Mouse (Mus musculus) Patski (cell line): ENCODE results near the gene Setmar. TPM values are rescaled to one million over a fixed set of nuclear protein-coding genes. Genes with fewer than 3 reads are reported as not detected.

Experiments
- ATAC-seq: fragments of 100-300 bp; one replicate; pipeline ENCODE4 v1.8.0; 2021
- CTCF ChIA-PET: fragments of 350-600 bp; sonication (Branson Sonifier 250); formaldehyde crosslinking; loops from one replicate; lab custom pipeline; 2022; ENCODE audit warnings: inconsistent platforms; lab: Charles Lee
- POLR2A ChIA-PET: fragments of 350-600 bp; sonication (Branson Sonifier 250); formaldehyde crosslinking; loops from one replicate; lab custom pipeline; 2022; ENCODE audit warnings: antibody characterized with exemption, inconsistent platforms; lab: Charles Lee
- DNase-seq: peaks from one replicate; pipeline ENCODE4 v3.0.0-alpha.2; 2011; ENCODE audit warnings: low read depth, low spot score
- H3K27me3 ChIP-seq: fragments of 371-371 bp; one replicate; pipeline ENCODE4 v1.5.1; 2021
- CTCF ChIP-seq: fragments of 100-300 bp; IDR thresholded peaks from one replicate; pipeline ENCODE4 v1.5.1; 2021
- in situ Hi-C: fragments of 300-500 bp; cut with MboI; formaldehyde crosslinking; loops from 3 replicates; pipeline ENCODE4 v1.11.1; 2018; ENCODE audit warnings: low pct_unique_long_range_greater_than_20kb, mixed read lengths
- polyA plus RNA-seq: library from polyadenylated mRNA; unstranded; gene quantifications from one replicate; pipeline ENCODE4 v1.2.3, GENCODE M21; 2021

Setmar gene
- polyA plus RNA-seq, 1 experiment from 2014 or later: 6.1 TPM

DNA sequence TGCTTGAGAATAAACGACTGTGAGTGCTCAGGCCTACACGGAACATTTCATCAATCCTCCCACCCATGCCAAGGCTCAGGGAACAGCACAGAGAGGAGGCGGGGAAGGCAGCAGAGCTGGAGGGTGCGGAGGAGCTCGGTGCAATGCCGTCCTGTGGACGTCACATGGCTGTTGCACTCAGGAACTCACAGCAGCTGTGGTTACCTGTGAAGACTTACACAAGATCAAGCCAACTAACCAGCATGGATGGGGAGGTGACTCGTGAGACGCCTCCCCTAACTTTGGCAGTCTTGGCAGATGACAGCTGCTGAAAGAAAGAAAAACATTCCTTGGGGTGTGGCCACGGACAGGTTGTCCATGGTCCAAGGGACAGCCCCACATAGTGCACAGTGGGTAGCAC, 9.8 kb downstream of the Setmar start:
- ATAC-seq (no peak), DNase-seq (no peak)
- no peak for TF ChIP-seq CTCF
- ChIA-PET CTCF (interaction anchor here (0.9 to 1.5 kb wide), 4 partner anchors 9 to 698 kb away, joined by 3 read pairs; no protein-coding TSS in a partner anchor), POLR2A (interaction anchor here (0.6 kb wide), 1 partner anchor 16 kb away, joined by 3 read pairs; no protein-coding TSS in a partner anchor)
- no peaks in the 10 kb centered on the region for H3K27me3 ChIP-seq
- in situ Hi-C loops: loop anchor here (10.0 kb wide), 1 partner anchor 660 kb away; no protein-coding TSS in a partner anchor

DNA sequence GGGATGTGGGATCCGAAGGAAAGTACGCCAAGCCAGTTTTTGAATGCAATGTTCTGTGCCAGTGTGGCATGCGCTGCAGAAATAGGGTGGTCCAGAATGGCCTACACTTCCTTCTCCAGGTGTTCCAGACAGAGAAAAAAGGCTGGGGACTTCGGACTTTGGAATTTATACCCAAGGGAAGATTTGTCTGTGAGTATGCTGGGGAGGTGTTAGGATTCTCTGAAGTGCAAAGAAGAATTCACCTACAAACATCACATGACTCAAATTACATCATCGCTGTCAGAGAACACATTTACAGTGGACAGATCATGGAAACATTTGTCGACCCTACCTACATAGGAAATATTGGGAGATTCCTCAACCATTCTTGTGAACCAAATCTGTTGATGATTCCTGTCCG, 11.0 kb downstream of the Setmar start:
- ATAC-seq (no peak), DNase-seq (no peak)
- no peaks in the 10 kb centered on the region for H3K27me3 ChIP-seq
- ChIA-PET POLR2A (no interaction called here), CTCF (no interaction called here)
- in situ Hi-C loops: loop anchor here (10.0 kb wide), 1 partner anchor 659 kb away; no protein-coding TSS in a partner anchor
- TF ChIP-seq CTCF: no peak

DNA sequence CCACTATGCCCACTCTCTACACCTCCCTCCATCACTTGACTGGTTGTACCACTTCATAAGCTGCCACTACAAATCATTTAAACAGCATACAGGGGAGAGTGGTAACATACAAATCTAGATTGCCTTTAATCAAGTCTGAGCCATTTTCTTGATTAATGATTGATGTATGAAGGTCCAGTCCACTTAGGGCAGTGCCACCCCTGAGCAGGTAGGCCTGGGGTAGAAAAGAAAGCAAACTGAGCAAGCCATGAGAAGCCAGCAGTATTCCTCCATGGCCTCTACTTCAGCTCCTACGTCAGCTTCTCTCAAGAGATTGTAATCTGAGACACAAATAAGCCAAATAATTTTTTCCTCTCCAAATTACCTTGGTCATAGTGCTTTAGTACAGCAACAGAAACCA, 26.5 kb downstream of the Setmar start:
- TF ChIP-seq CTCF: no peak
- ATAC-seq (no peak), DNase-seq (no peak)
- no peaks in the 10 kb centered on the region for H3K27me3 ChIP-seq
- ChIA-PET CTCF (interaction anchor here (1.0 to 1.4 kb wide), 3 partner anchors 10 to 319 kb away, joined by 3 to 4 read pairs (median 3); no protein-coding TSS in a partner anchor), POLR2A (interaction anchor here (1.1 kb wide), 1 partner anchor 17 kb away, joined by 3 read pairs; no protein-coding TSS in a partner anchor)
- in situ Hi-C loops: no loop called here

DNA sequence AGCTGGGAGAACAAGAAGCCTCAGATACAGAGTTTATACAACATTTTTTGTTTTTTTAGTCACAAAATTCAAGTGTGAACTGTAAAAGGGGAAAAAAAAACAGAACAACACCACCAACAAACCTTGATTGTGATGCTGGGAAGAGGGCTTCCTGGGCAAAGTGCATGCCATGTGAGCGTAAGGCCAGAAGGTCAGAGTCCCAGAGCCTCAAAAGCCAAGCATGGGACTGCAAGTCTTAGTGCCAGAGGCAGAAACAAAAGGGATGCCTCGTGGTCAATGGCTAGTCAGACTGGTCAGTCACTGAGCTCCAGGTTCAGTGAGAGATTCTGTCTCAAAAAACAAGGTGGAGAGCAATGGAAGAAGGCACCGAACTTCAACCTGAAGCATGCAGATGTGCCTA, 27.8 kb downstream of the Setmar start:
- CTCF ChIA-PET: no interaction called here
- in situ Hi-C loops: no loop called here

DNA sequence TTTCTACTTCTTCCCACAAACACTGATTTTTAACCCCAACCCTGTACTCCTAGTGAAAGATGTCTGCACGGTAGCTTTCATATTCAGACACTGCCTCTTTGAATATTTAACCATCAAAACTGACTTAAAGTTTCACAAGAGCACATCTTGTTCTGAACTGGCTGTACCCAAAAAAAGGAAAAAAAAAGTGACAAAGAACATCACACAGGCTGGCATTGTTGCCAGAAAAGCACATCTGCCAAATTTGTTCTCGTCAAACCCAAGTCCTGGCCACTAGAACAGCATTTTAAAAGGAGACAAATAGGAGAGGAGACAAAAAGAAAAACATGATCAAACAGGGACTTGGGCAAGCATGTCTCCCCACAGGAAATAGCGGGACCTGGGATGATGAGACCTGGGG, 28.6 kb downstream of the Setmar start:
- DNase-seq (no peak), ATAC-seq (no peak)
- no peaks in the 10 kb centered on the region for H3K27me3 ChIP-seq
- in situ Hi-C loops: no loop called here
- POLR2A ChIA-PET: no interaction called here
- CTCF ChIA-PET: no interaction called here
- no peak for TF ChIP-seq CTCF

More for the DNA sequence above, 27.8 kb downstream of the Setmar start:
- no peaks in the 10 kb centered on the region for H3K27me3 ChIP-seq
- ATAC-seq: no peak
- DNase-seq: no peak
- POLR2A ChIA-PET: no interaction called here
- no peak for TF ChIP-seq CTCF

DNA sequence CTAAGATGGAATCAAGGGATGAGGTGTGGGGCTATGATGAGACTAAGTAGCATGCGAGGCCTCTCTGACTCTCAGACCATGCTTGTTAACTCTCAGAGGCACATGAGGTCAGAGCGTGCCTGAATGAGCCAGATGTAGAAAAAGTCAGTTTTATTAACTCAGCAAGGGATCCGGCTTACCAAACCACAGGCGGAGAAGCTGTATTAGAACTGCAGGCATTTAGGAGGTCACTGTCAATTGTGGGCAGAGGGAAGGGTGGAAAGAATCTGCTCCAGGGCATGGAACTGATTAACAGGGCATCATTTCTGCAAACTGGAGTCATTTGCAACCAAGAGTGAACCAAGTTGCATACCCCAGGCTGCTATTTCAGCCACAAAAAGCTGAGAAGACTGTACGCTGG, 30.6 kb downstream of the Setmar start:
- in situ Hi-C loops: loop anchor here (5.0 kb wide), 1 partner anchor 277 kb away; no protein-coding TSS in a partner anchor
- ChIA-PET CTCF (interaction anchor here (1.3 kb wide), 1 partner anchor 312 kb away, joined by 3 read pairs; no protein-coding TSS in a partner anchor), POLR2A (no interaction called here)
- TF ChIP-seq CTCF: no peak
- ATAC-seq: peak; percentile 91
- peak; percentile 91 for DNase-seq
- H3K27me3 ChIP-seq: no peaks in the 10 kb centered on the region

DNA sequence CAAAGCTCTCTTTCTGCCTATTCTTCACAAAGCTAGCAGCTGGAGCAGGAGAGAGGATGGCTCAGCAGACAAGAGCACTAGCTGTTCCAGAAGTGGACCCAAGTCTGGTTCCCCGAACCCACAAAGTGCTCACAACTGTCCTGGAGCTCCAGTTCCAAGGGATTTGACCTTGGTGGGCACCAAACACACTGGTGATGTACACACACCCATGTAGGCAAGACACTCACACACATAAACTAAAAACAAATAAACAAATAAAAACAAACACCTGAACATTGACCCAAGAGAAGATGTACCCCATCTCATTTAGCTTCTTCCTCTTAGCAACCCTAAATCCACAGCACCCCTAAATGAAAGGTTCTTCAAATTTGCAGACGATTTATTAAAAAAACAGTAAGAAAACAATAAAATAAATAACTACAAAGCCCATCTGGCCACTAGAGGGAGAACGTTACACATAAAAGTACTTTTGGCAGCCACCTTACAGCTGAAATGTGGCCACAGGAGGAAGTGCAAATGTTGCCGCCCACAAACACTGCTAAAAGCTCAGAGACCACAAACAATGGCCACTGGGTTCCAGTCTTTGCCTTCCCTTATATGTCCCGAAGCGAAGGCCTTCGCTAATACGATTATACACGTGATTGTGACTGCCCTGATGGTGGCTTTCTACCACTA, 33.5 kb downstream of the Setmar start:
- TF ChIP-seq CTCF: peak; percentile 75
- ChIA-PET POLR2A (no interaction called here), CTCF (interaction anchor here (0.7 to 3.2 kb wide), 26 partner anchors 9 to 639 kb away, joined by 3 to 32 read pairs (median 4); partner anchors contain the start of genes Setmar and Sumf1)
- no peaks in the 10 kb centered on the region for H3K27me3 ChIP-seq
- ATAC-seq (peak; percentile 45), DNase-seq (peak; percentile 24)
- in situ Hi-C loops: loop anchor here (5.0 kb wide), 1 partner anchor 274 kb away; no protein-coding TSS in a partner anchor

DNA sequence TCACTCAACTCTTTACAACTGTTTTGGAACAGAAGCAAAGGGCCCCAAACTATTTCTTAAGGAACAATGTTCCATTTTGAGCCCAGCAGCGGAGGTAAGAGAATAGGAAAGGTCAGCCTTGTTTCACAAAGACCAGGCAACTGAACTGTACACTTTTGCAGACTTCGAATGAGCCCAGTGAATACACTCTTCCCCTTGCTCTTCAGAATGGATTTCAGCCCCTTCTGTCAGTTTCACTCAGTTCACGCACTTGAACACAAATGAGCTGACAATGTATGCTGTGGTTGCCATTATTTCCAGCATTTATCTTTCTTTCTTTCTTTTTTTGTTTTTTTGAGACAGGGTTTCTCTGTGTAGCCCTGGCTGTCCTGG, 34.0 kb downstream of the Setmar start:
- DNase-seq (no peak), ATAC-seq (no peak)
- no peaks in the 10 kb centered on the region for H3K27me3 ChIP-seq
- POLR2A ChIA-PET: no interaction called here
- CTCF ChIA-PET: interaction anchor here (0.6 to 3.2 kb wide), 22 partner anchors 8 to 1272 kb away, joined by 3 to 32 read pairs (median 4); partner anchors contain the start of gene Setmar
- in situ Hi-C loops: loop anchor here (5.0 kb wide), 1 partner anchor 273 kb away; no protein-coding TSS in a partner anchor
- no peak for TF ChIP-seq CTCF

DNA sequence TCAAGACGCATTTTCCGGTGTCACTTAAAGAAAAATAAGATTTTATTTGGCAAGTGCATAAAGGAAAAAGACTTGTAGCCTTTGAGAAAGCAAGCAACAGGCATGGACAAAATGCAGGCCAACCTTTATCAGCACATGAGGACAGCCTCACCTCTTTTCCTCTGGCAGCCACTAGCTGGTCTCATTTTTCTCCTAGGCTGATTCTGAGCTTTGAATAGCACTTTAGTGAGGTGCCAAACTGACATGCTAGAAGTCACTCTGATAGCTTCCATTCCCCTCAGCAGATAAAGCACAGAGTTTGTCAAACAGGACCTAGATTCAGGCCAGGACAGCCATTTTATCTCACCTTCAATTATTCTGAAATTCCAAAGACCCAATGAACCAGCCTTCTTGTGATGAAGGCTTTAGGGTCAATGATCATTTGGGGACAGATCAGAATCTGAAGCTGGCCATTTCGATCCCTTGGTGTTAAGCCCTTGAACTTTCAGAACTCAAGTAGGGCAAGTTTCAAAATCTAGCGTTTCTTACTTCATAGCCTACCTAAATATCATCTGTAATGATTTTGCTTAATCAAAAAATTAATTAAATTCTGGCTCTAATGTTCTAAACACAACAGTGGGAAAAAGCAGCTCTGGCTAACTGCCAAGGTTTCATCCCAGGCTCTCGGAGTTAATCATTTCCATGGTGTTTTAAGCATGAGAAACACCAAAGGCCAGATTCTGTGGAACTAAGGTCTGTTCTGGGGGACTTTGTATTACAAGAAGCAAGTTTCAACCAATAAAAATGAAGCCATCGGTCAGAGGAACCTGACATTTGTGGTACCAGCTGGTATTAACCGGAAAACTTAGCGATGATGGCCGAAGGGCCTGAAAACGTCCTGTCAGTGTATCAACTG, 37.3 kb downstream of the Setmar start:
- POLR2A ChIA-PET: interaction anchor here (0.6 to 0.8 kb wide), 2 partner anchors 8 to 111 kb away, joined by 4 read pairs; partner anchors contain the start of gene Itpr1

DNA sequence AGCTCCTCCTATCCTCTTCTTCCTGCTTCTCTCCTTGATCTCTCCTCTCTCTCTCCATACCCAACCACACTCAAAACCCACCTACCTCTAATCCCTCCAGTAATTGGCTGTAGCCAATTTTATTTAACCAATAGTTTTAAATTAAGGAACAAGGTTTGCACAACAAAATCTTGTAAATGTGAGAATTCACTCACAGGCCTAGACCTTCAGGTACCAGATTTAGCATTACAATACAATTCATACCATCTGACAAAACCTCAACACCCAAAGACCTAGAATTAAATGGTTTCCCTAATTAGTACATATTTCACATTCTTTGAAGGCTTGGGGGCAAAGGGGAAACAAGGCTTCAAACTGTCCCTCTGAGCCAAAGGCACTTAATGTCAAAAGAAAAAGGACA, 42.5 kb downstream of the Setmar start:
- POLR2A ChIA-PET: no interaction called here
- no peak for TF ChIP-seq CTCF
- ATAC-seq (no peak), DNase-seq (no peak)
- in situ Hi-C loops: no loop called here
- CTCF ChIA-PET: interaction anchor here (3.8 kb wide), 1 partner anchor 10 kb away, joined by 9 read pairs; no protein-coding TSS in a partner anchor
- no peaks in the 10 kb centered on the region for H3K27me3 ChIP-seq

More for the DNA sequence above, 37.3 kb downstream of the Setmar start:
- peak; percentile 33 for DNase-seq
- no peaks in the 10 kb centered on the region for H3K27me3 ChIP-seq
- no peak for ATAC-seq
- no peak for TF ChIP-seq CTCF
- in situ Hi-C loops: loop anchor here (5.0 kb wide), 1 partner anchor 305 kb away; no protein-coding TSS in a partner anchor
- CTCF ChIA-PET: interaction anchor here (1.0 to 2.0 kb wide), 3 partner anchors 35 to 316 kb away, joined by 3 to 5 read pairs (median 4); no protein-coding TSS in a partner anchor
